Mouse (Mus musculus) hindbrain, embryonic 12.5 days (tissue): ENCODE results near the gene Tcp10b. TPM values are rescaled to one million over a fixed set of nuclear protein-coding genes. Genes with fewer than 3 reads are reported as not detected.
"Not testable (repeated sequence)": the region's sequence is repeated elsewhere in the genome, so short reads cannot be mapped to it uniquely, and the experiment has no call there.

Experiments used
- ATAC-seq: fragments of 200-750 bp; cut with Nextera tagmentation; 2 replicates; pipeline ENCODE4 v1.8.0; 2017; ENCODE audit warnings: moderate TSS enrichment; ENCODE audit not compliant: low FRiP score
- H3K27ac ChIP-seq: fragments of 300-500 bp; sonication (generic); 2 replicates; pipeline ENCODE4 v1.5.1; 2016; ENCODE audit warnings: mild to moderate bottlenecking
- H3K27me3 ChIP-seq: fragments of 300-500 bp; sonication (generic); 2 replicates; pipeline ENCODE4 v1.6.1; 2016; ENCODE audit warnings: mild to moderate bottlenecking
- H3K36me3 ChIP-seq: fragments of 300-500 bp; sonication (generic); 2 replicates; pipeline ENCODE4 v1.6.1; 2016; ENCODE audit warnings: mild to moderate bottlenecking
- H3K4me1 ChIP-seq: fragments of 300-500 bp; sonication (generic); 2 replicates; pipeline ENCODE4 v1.6.1; 2016
- H3K4me2 ChIP-seq: fragments of 300-500 bp; sonication (generic); replicated peaks from 2 replicates; pipeline ENCODE4 v1.6.1; 2016; ENCODE audit warnings: mild to moderate bottlenecking
- H3K4me3 ChIP-seq: fragments of 300-500 bp; sonication (generic); 2 replicates; pipeline ENCODE4 v1.5.1; 2016; ENCODE audit warnings: mild to moderate bottlenecking
- H3K9ac ChIP-seq: fragments of 300-500 bp; sonication (generic); 2 replicates; pipeline ENCODE4 v1.6.1; 2016; ENCODE audit warnings: mild to moderate bottlenecking, moderate library complexity
- H3K9me3 ChIP-seq: fragments of 300-500 bp; sonication (generic); replicated peaks from 2 replicates; pipeline ENCODE4 v1.6.1; 2016; ENCODE audit warnings: mild to moderate bottlenecking
- WGBS: fragments of 180-500 bp; shearing (Covaris S2); methylation state at CpG from one replicate; pipeline ENCODE4 v1.1.7; 2016; 5-methylcytosine and 5-hydroxymethylcytosine counted together
- polyA plus RNA-seq: library from polyadenylated mRNA; unstranded; fragments of >200 nt; fragmentation: Nextera tagmentation; extraction: Ambion mirVana; gene quantifications from 2 replicates; pipeline ENCODE4 v1.2.1, GENCODE M21; 2016

The Tcp10b gene
- polyA plus RNA-seq = 0.26 TPM in 1 of 2 replicates, not detected in the other

- not testable (repeated sequence) for H3K4me1 ChIP-seq, ATAC-seq, H3K4me3 ChIP-seq, H3K9ac ChIP-seq, H3K27ac ChIP-seq, H3K4me2 ChIP-seq, H3K9me3 ChIP-seq, H3K36me3 ChIP-seq, H3K27me3 ChIP-seq
- WGBS = 95% methylated on average over 4 of the region's 4 CpGs
Observed at GRCm38 (mm10) chr17:13060804-13061203, at the start of gene Tcp10b. Gene Tcp10b (plus strand): TSS chr17:13061104.

- ATAC-seq = no peak
- Histone ChIP-seq H3K4me1 (peaks cover 9% of the 10 kb centered on the region), H3K9me3 (no peaks in the 10 kb centered on the region), H3K9ac (no peak overlapping the region), H3K27ac (no peak overlapping the region), H3K36me3 (peaks cover 40% of the 10 kb centered on the region), H3K4me2 (no peak overlapping the region), H3K4me3 (no peak overlapping the region), H3K27me3 (no peaks in the 10 kb centered on the region)
- WGBS = 75% methylated on average over 3 of the region's 3 CpGs
Observed at GRCm38 (mm10) chr17:13013316-13013715, 47.6 kb upstream of the Tcp10b start.

- H3K27ac ChIP-seq, H3K4me3 ChIP-seq, H3K4me2 ChIP-seq, H3K9me3 ChIP-seq, H3K9ac ChIP-seq, H3K4me1 ChIP-seq, H3K36me3 ChIP-seq, H3K27me3 ChIP-seq: not testable (repeated sequence)
- WGBS = 87% methylated on average over 4 of the region's 12 CpGs
- ATAC-seq = 0 out of 2 replicates have a peak, but pooled peaks have one; percentile 43
Observed at GRCm38 (mm10) chr17:13036627-13037192, 24.2 kb upstream of the Tcp10b start.

- H3K4me3 ChIP-seq, H3K9ac ChIP-seq, H3K4me1 ChIP-seq, H3K36me3 ChIP-seq, H3K27ac ChIP-seq, H3K4me2 ChIP-seq, H3K27me3 ChIP-seq, H3K9me3 ChIP-seq: not testable (repeated sequence)
- 7% methylated on average over 4 of the region's 4 CpGs for WGBS
- ATAC-seq = peak; percentile 82
Observed at GRCm38 (mm10) chr17:13043846-13044673, 16.8 kb upstream of the Tcp10b start.

GRCm38 (mm10) chr17:13052124-13052813 lies 8.6 kb upstream of the Tcp10b start, which contains the start of gene Gpr31b:
Gene Gpr31b (minus strand): TSS chr17:13052296.
- not testable (repeated sequence) for H3K36me3 ChIP-seq, H3K9me3 ChIP-seq, H3K27ac ChIP-seq, ATAC-seq, H3K27me3 ChIP-seq, H3K4me2 ChIP-seq, H3K9ac ChIP-seq, H3K4me3 ChIP-seq, H3K4me1 ChIP-seq
- 83% methylated on average over 3 of the region's 8 CpGs for WGBS

- not testable (repeated sequence) for H3K27ac ChIP-seq, H3K4me3 ChIP-seq, ATAC-seq, H3K27me3 ChIP-seq, H3K4me1 ChIP-seq, H3K4me2 ChIP-seq, H3K36me3 ChIP-seq, H3K9me3 ChIP-seq, H3K9ac ChIP-seq
- WGBS = 83% methylated on average over 7 of the region's 7 CpGs
Observed at GRCm38 (mm10) chr17:13062882-13063281, 2.0 kb downstream of the Tcp10b start.

- not testable (repeated sequence) for H3K27ac ChIP-seq, H3K4me2 ChIP-seq, H3K4me1 ChIP-seq, H3K9me3 ChIP-seq, H3K9ac ChIP-seq, ATAC-seq, H3K36me3 ChIP-seq, H3K4me3 ChIP-seq, H3K27me3 ChIP-seq
- 100% methylated on average over 1 of the region's 4 CpGs for WGBS
Observed at GRCm38 (mm10) chr17:13067864-13068385, 7.0 kb downstream of the Tcp10b start.

GRCm38 (mm10) chr17:13069227-13069626 lies 8.3 kb downstream of the Tcp10b start:
- H3K4me1 ChIP-seq = not testable (repeated sequence)

GRCm38 (mm10) chr17:13091510-13091909 lies 30.6 kb downstream of the Tcp10b start:
- no CpG with 5 or more reads among the region's 1 CpGs for WGBS
- ATAC-seq, H3K36me3 ChIP-seq, H3K4me2 ChIP-seq, H3K4me3 ChIP-seq, H3K4me1 ChIP-seq, H3K27me3 ChIP-seq, H3K9ac ChIP-seq, H3K9me3 ChIP-seq, H3K27ac ChIP-seq: not testable (repeated sequence)

More at GRCm38 (mm10) chr17:13069227-13069626, 8.3 kb downstream of the Tcp10b start:
- ATAC-seq, H3K4me2 ChIP-seq, H3K36me3 ChIP-seq, H3K27ac ChIP-seq, H3K4me3 ChIP-seq, H3K9ac ChIP-seq, H3K27me3 ChIP-seq, H3K9me3 ChIP-seq: not testable (repeated sequence)
- WGBS = 83% methylated on average over 4 of the region's 5 CpGs

GRCm38 (mm10) chr17:13092100-13092764 lies 31.3 kb downstream of the Tcp10b start:
- not testable (repeated sequence) for H3K27ac ChIP-seq, H3K4me3 ChIP-seq, H3K9me3 ChIP-seq, H3K9ac ChIP-seq, H3K4me2 ChIP-seq, ATAC-seq, H3K36me3 ChIP-seq, H3K27me3 ChIP-seq, H3K4me1 ChIP-seq
- WGBS = 56% methylated on average over 8 of the region's 8 CpGs

- H3K9ac ChIP-seq = not testable (repeated sequence)
Observed at GRCm38 (mm10) chr17:13092960-13093359, 32.1 kb downstream of the Tcp10b start.

GRCm38 (mm10) chr17:13106563-13106962 lies 45.7 kb downstream of the Tcp10b start:
- H3K4me1 ChIP-seq, ATAC-seq, H3K4me2 ChIP-seq, H3K9me3 ChIP-seq, H3K27me3 ChIP-seq, H3K4me3 ChIP-seq, H3K36me3 ChIP-seq, H3K27ac ChIP-seq, H3K9ac ChIP-seq: not testable (repeated sequence)
- WGBS = 80% methylated on average over 5 of the region's 5 CpGs

More at GRCm38 (mm10) chr17:13092960-13093359, 32.1 kb downstream of the Tcp10b start:
- WGBS = 83% methylated on average over 3 of the region's 4 CpGs
- not testable (repeated sequence) for H3K9me3 ChIP-seq, H3K36me3 ChIP-seq, H3K4me1 ChIP-seq, H3K27ac ChIP-seq, H3K4me3 ChIP-seq, ATAC-seq, H3K27me3 ChIP-seq, H3K4me2 ChIP-seq
